Mouse (Mus musculus): ENCODE measurements at regions not wholly inside any gene's neighbourhood (a gene's known extent, or its start where the extent isn't known, plus 50 kb on each side); places are given as distances from the start of the nearest gene placed in this dataset.
A peak's percentile ranks its signal among the peaks of the same experiment; 100 is the strongest.

DNA sequence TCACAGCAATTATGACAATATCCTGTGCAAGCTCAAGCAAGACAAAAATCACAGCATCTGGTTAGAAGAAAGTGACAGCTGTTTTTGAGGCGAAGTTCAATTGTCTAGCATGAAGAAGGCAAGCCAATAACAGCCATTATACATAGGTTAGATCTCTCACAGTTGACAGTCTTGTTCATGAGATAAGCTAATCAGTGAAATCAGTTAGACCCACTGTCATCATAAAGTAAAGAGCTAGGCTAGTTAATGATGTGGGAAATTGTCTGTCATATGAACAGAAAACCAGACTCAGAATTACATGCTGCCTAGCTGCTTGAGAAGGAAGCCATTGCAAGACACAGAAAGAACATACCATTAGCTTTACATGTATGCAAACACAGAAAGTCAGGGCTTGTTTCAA, 470.2 kb upstream of the 5930422O12Rik start:
- 73% methylated on average over 1 of the region's 1 CpGs for WGBS
- H3K4me3 ChIP-seq (ENCODE audit: low read depth, low read length) = no peak overlapping the region
- no peaks in the 10 kb centered on the region for H3K27me3 ChIP-seq (ENCODE audit: control insufficient read depth, insufficient read depth, low read length)
- H3K36me3 ChIP-seq (ENCODE audit: control insufficient read depth, insufficient read depth, low read length) = no peaks in the 10 kb centered on the region
- no peak overlapping the region for H3K9ac ChIP-seq (ENCODE audit: low read length)
- no peak overlapping the region for H3K27ac ChIP-seq (ENCODE audit: low read depth, low read length)
- DNase-seq (ENCODE audit: low spot score) = no peak
- H3K4me2 ChIP-seq (ENCODE audit: low read depth, low read length, severe bottlenecking) = no peak overlapping the region
- no peak for ATAC-seq (replicated peaks; ENCODE audit: low FRiP score)
- H3K4me1 ChIP-seq (replicated peaks; ENCODE audit: control insufficient read depth, insufficient read depth, low read length) = no peaks in the 10 kb centered on the region; the same call in 1 of the 2 replicates
- H3K9me3 ChIP-seq (ENCODE audit: control insufficient read depth, low read length) = peaks cover 4% of the 10 kb centered on the region; the same call in 1 of the 2 replicates

- peak; percentile 74 for ATAC-seq (replicated peaks; ENCODE audit: low FRiP score)
- WGBS = 57% methylated on average over 4 of the region's 4 CpGs
Observed at GRCm38 (mm10) chr8:32958855-32959254, 469.7 kb upstream of the 5930422O12Rik start.

DNA sequence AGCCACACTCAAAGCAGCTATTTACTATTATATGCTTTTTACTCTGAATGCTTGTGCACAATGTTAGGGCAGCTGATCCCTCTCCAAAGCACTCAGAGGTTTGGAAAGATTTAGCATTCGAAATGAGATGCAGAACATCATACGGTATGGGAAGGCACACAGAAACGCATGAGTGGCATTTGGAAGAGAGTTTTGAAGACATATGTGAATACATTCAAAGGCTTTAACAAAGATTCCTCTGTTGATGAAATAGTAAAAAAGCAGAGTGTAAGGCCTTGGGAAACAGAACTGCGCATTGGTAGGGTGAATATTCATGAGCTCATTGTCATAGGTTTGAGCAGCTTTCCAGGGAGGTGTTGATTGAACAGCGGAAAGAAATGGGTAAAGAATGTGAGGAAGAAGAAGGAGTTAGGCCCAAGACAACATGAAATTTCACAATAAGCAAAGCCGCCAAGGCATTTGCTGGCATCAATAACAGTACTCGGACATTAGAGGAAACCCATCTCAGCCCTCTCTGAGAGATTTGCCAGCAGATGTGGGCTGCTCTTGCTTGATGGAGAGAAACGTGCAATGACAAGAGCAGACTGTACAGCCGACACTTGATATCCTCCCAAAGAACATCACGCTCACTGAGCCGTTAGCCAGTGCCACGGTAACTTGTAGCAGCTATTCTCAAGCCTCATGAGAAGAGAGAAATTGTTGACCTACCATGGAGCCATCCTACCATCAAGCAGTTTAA, 469.0 kb upstream of the 5930422O12Rik start:
- ATAC-seq (replicated peaks; ENCODE audit: low FRiP score) = peak; percentile 92
- H3K27ac ChIP-seq (ENCODE audit: low read depth, low read length) = peak overlapping the region; percentile 25
- 71% methylated on average over 12 of the region's 12 CpGs for WGBS

More at GRCm38 (mm10) chr8:32958855-32959254, 469.7 kb upstream of the 5930422O12Rik start:
- Histone ChIP-seq H3K27ac (ENCODE audit: low read depth, low read length) (no peak overlapping the region), H3K4me2 (ENCODE audit: low read depth, low read length, severe bottlenecking) (no peak overlapping the region), H3K36me3 (ENCODE audit: control insufficient read depth, insufficient read depth, low read length) (no peaks in the 10 kb centered on the region), H3K27me3 (ENCODE audit: control insufficient read depth, insufficient read depth, low read length) (no peaks in the 10 kb centered on the region), H3K9me3 (ENCODE audit: control insufficient read depth, low read length) (peaks cover 4% of the 10 kb centered on the region; the same call in 1 of the 2 replicates), H3K9ac (ENCODE audit: low read length) (no peak overlapping the region), H3K4me3 (ENCODE audit: low read depth, low read length) (no peak overlapping the region), H3K4me1 (replicated peaks; ENCODE audit: control insufficient read depth, insufficient read depth, low read length) (no peaks in the 10 kb centered on the region; the same call in 1 of the 2 replicates)
- DNase-seq (ENCODE audit: low spot score) = no peak

DNA sequence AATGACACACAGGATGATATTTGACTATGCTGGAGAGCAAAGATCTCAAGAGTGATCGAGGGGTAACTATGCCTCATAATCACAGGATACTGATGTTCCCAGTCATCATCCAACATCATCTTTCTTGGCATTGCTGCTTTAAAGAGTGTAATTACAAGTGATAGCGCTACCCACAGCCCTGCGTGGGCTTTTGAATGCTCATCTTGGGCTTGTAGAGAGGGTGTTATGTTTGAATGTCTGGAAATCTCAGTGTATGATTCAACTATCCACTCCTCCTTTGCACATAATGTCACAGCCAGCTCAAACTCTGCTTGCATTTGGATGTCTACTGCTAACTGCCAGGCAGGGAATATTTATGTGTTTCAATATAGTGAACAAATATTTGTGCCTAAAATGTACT, 438.3 kb upstream of the 5930422O12Rik start:
- Histone ChIP-seq H3K4me2 (ENCODE audit: low read depth, low read length, severe bottlenecking) (no peak overlapping the region), H3K36me3 (ENCODE audit: control insufficient read depth, insufficient read depth, low read length) (no peaks in the 10 kb centered on the region)

More for the DNA sequence above, 469.0 kb upstream of the 5930422O12Rik start:
- Histone ChIP-seq H3K36me3 (ENCODE audit: control insufficient read depth, insufficient read depth, low read length) (no peaks in the 10 kb centered on the region), H3K9ac (ENCODE audit: low read length) (no peak overlapping the region), H3K9me3 (ENCODE audit: control insufficient read depth, low read length) (peaks cover 4% of the 10 kb centered on the region; the same call in 1 of the 2 replicates), H3K27me3 (ENCODE audit: control insufficient read depth, insufficient read depth, low read length) (no peaks in the 10 kb centered on the region), H3K4me2 (ENCODE audit: low read depth, low read length, severe bottlenecking) (no peak overlapping the region), H3K4me1 (replicated peaks; ENCODE audit: control insufficient read depth, insufficient read depth, low read length) (no peaks in the 10 kb centered on the region; the same call in 1 of the 2 replicates), H3K4me3 (ENCODE audit: low read depth, low read length) (no peak overlapping the region)
- no peak for DNase-seq (ENCODE audit: low spot score)

DNA sequence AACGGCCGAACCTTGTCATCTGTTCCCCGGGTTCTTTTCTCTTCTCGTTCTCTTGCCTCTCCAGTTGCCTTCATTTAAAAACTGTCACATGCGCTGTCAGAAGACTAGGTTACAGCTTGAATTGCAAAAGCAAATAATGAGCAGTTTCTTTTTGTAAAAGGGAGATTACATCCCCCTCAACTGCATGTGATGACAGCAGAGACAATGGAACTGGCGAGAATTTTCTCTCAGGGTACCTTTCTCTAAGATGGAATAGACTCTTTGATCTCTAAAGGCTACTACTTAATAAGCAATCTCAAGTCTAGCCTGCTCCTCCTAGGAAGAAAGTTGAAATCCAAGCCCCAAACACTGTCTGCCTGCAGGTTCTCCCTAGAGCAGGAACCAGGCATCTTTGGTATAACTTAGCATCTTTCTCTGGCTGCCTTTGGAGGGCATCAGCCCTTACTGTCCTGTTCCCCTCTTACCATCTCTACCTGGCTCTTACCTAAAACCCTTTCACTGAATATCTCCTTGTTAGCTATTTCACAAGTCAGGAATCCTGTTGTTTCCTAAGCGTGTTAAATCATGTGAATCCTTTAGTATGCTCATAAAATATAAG, 424.4 kb upstream of the 5930422O12Rik start:
- H3K4me2 ChIP-seq (ENCODE audit: low read depth, low read length, severe bottlenecking) = no peak overlapping the region
- ATAC-seq (replicated peaks; ENCODE audit: low FRiP score) (no peak; the same call in 1 of the 2 replicates), DNase-seq (ENCODE audit: low spot score) (no peak)
- H3K27ac ChIP-seq (ENCODE audit: low read depth, low read length) = no peak overlapping the region
- no peak overlapping the region for H3K9ac ChIP-seq (ENCODE audit: low read length)
- no peak overlapping the region for H3K4me3 ChIP-seq (ENCODE audit: low read depth, low read length)
- H3K4me1 ChIP-seq (replicated peaks; ENCODE audit: control insufficient read depth, insufficient read depth, low read length) = no peaks in the 10 kb centered on the region
- no peaks in the 10 kb centered on the region for H3K36me3 ChIP-seq (ENCODE audit: control insufficient read depth, insufficient read depth, low read length)
- no peaks in the 10 kb centered on the region for H3K27me3 ChIP-seq (ENCODE audit: control insufficient read depth, insufficient read depth, low read length)
- H3K9me3 ChIP-seq (ENCODE audit: control insufficient read depth, low read length) = no peaks in the 10 kb centered on the region
- WGBS = 43% methylated on average over 7 of the region's 7 CpGs

More for the DNA sequence above, 438.3 kb upstream of the 5930422O12Rik start:
- H3K4me3 ChIP-seq (ENCODE audit: low read depth, low read length) = no peak overlapping the region
- no peaks in the 10 kb centered on the region for H3K9me3 ChIP-seq (ENCODE audit: control insufficient read depth, low read length)
- H3K4me1 ChIP-seq (replicated peaks; ENCODE audit: control insufficient read depth, insufficient read depth, low read length) = no peaks in the 10 kb centered on the region
- WGBS = 90% methylated on average over 3 of the region's 3 CpGs
- no peak overlapping the region for H3K27ac ChIP-seq (ENCODE audit: low read depth, low read length)
- ATAC-seq (replicated peaks; ENCODE audit: low FRiP score) = no peak
- H3K27me3 ChIP-seq (ENCODE audit: control insufficient read depth, insufficient read depth, low read length) = no peaks in the 10 kb centered on the region
- no peak for DNase-seq (ENCODE audit: low spot score)
- H3K9ac ChIP-seq (ENCODE audit: low read length) = no peak overlapping the region

- H3K36me3 ChIP-seq (ENCODE audit: control insufficient read depth, insufficient read depth, low read length) = no peaks in the 10 kb centered on the region
Observed at GRCm38 (mm10) chr8:33004570-33004969, 423.9 kb upstream of the 5930422O12Rik start.

DNA sequence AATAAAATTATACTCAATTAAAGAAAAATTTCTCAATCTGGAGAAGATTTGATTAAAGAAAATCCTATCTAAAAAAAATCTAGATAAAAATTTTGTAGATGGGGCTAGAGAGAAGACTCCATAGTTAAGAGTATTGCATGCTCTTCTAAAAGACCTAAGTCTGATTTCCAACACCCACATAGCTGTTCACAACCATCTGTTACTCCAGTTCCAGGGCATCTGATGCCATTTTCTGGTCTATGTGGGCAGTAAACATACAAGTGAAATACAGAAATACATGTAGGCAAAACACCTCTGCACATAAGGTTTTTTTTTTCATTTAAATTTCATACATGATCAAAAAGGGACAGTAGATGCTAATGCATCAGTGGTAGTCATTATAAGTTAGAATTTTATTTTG, 418.4 kb upstream of the 5930422O12Rik start:
- H3K4me1 ChIP-seq (replicated peaks; ENCODE audit: control insufficient read depth, insufficient read depth, low read length) = no peaks in the 10 kb centered on the region
- no peaks in the 10 kb centered on the region for H3K27me3 ChIP-seq (ENCODE audit: control insufficient read depth, insufficient read depth, low read length)
- H3K4me2 ChIP-seq (ENCODE audit: low read depth, low read length, severe bottlenecking) = no peak overlapping the region
- DNase-seq (ENCODE audit: low spot score) = no peak
- no peak overlapping the region for H3K4me3 ChIP-seq (ENCODE audit: low read depth, low read length)
- H3K36me3 ChIP-seq (ENCODE audit: control insufficient read depth, insufficient read depth, low read length) = no peaks in the 10 kb centered on the region
- no peak overlapping the region for H3K27ac ChIP-seq (ENCODE audit: low read depth, low read length)
- ATAC-seq (replicated peaks; ENCODE audit: low FRiP score) = no peak
- no peak overlapping the region for H3K9ac ChIP-seq (ENCODE audit: low read length)
- no peaks in the 10 kb centered on the region for H3K9me3 ChIP-seq (ENCODE audit: control insufficient read depth, low read length)

More at GRCm38 (mm10) chr8:33004570-33004969, 423.9 kb upstream of the 5930422O12Rik start:
- no peaks in the 10 kb centered on the region for H3K4me1 ChIP-seq (replicated peaks; ENCODE audit: control insufficient read depth, insufficient read depth, low read length)
- no peak overlapping the region for H3K27ac ChIP-seq (ENCODE audit: low read depth, low read length)
- no peak overlapping the region for H3K4me3 ChIP-seq (ENCODE audit: low read depth, low read length)
- WGBS = 42% methylated on average over 2 of the region's 2 CpGs
- H3K9ac ChIP-seq (ENCODE audit: low read length) = no peak overlapping the region
- peak; percentile 86 for ATAC-seq (replicated peaks; ENCODE audit: low FRiP score)
- no peaks in the 10 kb centered on the region for H3K9me3 ChIP-seq (ENCODE audit: control insufficient read depth, low read length)
- DNase-seq (ENCODE audit: low spot score) = no peak
- H3K27me3 ChIP-seq (ENCODE audit: control insufficient read depth, insufficient read depth, low read length) = no peaks in the 10 kb centered on the region
- H3K4me2 ChIP-seq (ENCODE audit: low read depth, low read length, severe bottlenecking) = no peak overlapping the region

DNA sequence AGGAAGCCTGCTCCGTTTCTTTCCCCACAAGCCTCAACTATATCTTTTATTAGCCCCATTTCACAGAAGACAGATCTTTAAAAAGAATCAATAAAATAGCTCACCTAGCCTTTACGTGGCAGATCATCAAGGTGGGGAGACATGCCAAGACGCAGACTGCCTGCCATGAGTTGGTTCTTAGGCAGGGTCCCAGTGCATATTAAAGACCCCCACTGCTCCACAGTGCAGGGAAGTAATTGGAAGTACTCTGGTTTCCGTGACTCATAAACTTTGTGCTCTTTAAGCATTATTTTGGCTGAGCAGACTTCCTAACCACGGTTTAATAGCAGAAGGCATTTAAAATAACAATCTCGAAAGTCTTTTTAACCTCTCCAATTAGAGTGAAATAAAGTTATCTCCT, 415.7 kb upstream of the 5930422O12Rik start:
- H3K27me3 ChIP-seq (ENCODE audit: control insufficient read depth, insufficient read depth, low read length) = no peaks in the 10 kb centered on the region
- H3K36me3 ChIP-seq (ENCODE audit: control insufficient read depth, insufficient read depth, low read length) = no peaks in the 10 kb centered on the region
- no peak overlapping the region for H3K9ac ChIP-seq (ENCODE audit: low read length)
- no peaks in the 10 kb centered on the region for H3K4me1 ChIP-seq (replicated peaks; ENCODE audit: control insufficient read depth, insufficient read depth, low read length)
- no peak for DNase-seq (ENCODE audit: low spot score)
- H3K9me3 ChIP-seq (ENCODE audit: control insufficient read depth, low read length) = no peaks in the 10 kb centered on the region
- no peak overlapping the region for H3K4me3 ChIP-seq (ENCODE audit: low read depth, low read length)
- no peak overlapping the region for H3K4me2 ChIP-seq (ENCODE audit: low read depth, low read length, severe bottlenecking)
- no peak for ATAC-seq (replicated peaks; ENCODE audit: low FRiP score)
- no peak overlapping the region for H3K27ac ChIP-seq (ENCODE audit: low read depth, low read length)
- 82% methylated on average over 6 of the region's 6 CpGs for WGBS
